Comparison of ENCODE assay signal across 15 mouse cellular contexts in genomic region chr5:37708124-37708523, GRCm38 (mm10). TPM values are rescaled to one million over a fixed set of nuclear protein-coding genes. Genes with fewer than 3 reads are reported as not detected.
A peak's percentile ranks its signal among the peaks of the same experiment; 100 is the strongest.
DNase-seq lines count a peak whose midpoint lies in the region; TF ChIP-seq lines count a peak whose summit lies in the region.
"Had no signal": no experiment of that assay in that cellular context is flagged by ENCODE, and none has a peak within 500 bp of the region (broad histone marks: within the 10 kb centered on the region; RNA-seq: fewer than 3 reads in every experiment).

No protein-coding gene starts in this region.

- peak; percentile 22 for DNase-seq in kidney, adult 9 months
- DNase-seq in kidney, postnatal 14 days: no peak
- no peak for DNase-seq in testis, postnatal 10 days (ENCODE audit: low spot score)
- peak; percentile 2 for DNase-seq in NIH3T3 (ENCODE audit: low read depth)
- DNase-seq in adrenal gland, adult 18-20 months (ENCODE audit: low spot score in 2 of 2): no peak
- no peak for DNase-seq in spleen, postnatal 10 days (ENCODE audit: low spot score in 2 of 2)
- DNase-seq: adrenal gland, postnatal 14 days; cerebellum, postnatal 36 days; gastrocnemius, postnatal 14 days; lung, adult 2 months had no signal

- peak; percentile 31; the same call in 1 of the 2 replicates for TF ChIP-seq CTCF in testis, adult 2 months (IDR thresholded peaks at IDR 0.05; ENCODE audit: control insufficient read depth, insufficient read depth, insufficient replicate concordance, low read depth, low read length)

- no peaks in the 10 kb centered on the region for H3K27me3 ChIP-seq in testis, adult 2 months (ENCODE audit: control insufficient read depth, insufficient read depth, low read length)
- H3K27me3 ChIP-seq: embryonic facial prominence, embryonic 15.5 days; forebrain, embryonic 15.5 days had no signal

- no peak overlapping the region for H3K4me3 ChIP-seq in testis, adult 2 months (ENCODE audit: control insufficient read depth, low read depth, low read length)
- H3K4me3 ChIP-seq: embryonic facial prominence, embryonic 15.5 days; forebrain, embryonic 15.5 days had no signal

- no peak overlapping the region for H3K27ac ChIP-seq in testis, adult 2 months (ENCODE audit: control insufficient read depth, insufficient read depth, low read depth, low read length)
- H3K27ac ChIP-seq: embryonic facial prominence, embryonic 15.5 days; forebrain, embryonic 15.5 days had no signal

- TF ChIP-seq POLR2A in testis, adult 2 months (IDR thresholded peaks at IDR 0.05; ENCODE audit: control insufficient read depth, low read depth, low read length): no peak

- H3K4me1 ChIP-seq in testis, adult 2 months (ENCODE audit: control insufficient read depth, insufficient read depth, low read length): no peaks in the 10 kb centered on the region
- H3K4me1 ChIP-seq: embryonic facial prominence, embryonic 15.5 days; forebrain, embryonic 15.5 days had no signal

- no peaks in the 10 kb centered on the region for H3K36me3 ChIP-seq in testis, adult 2 months (ENCODE audit: control insufficient read depth, insufficient read depth, low read length)
- H3K36me3 ChIP-seq: embryonic facial prominence, embryonic 15.5 days; forebrain, embryonic 15.5 days had no signal

RNA-seq across cellular contexts. Expression of gene Stk32b, which starts 8.8 kb away (rescaled TPM):
- polyA plus RNA-seq in testis, adult 2 months (2012; rRNA removed): 2.9 and 3.2 TPM in 2 replicates
- under 1 TPM; 0.64 to 0.66 TPM for total RNA-seq in adrenal gland, adult 18-20 months (2021)
- total RNA-seq: megakaryocyte-erythroid progenitor cell, adult 5-6 weeks had no signal

RNA-seq across cellular contexts. Expression of gene Cytl1, which starts 27.2 kb away (rescaled TPM):
- polyA plus RNA-seq in testis, adult 2 months (2012; rRNA removed): 19.5 and 21.6 TPM in 2 replicates
- total RNA-seq in adrenal gland, adult 18-20 months (2021): 1 to 10 TPM; 2.1 to 4.8 TPM
- total RNA-seq: megakaryocyte-erythroid progenitor cell, adult 5-6 weeks had no signal
- polyA plus RNA-seq: forebrain, embryonic 15.5 days; stomach, embryonic 14.5 days had no signal

Comparison
In these comparisons a context has a peak if more than half of its experiments do, and no peak if none do; other contexts are left out.
1. DNase-seq: peak in kidney, adult 9 months (single experiment) and NIH3T3 (single experiment); none in kidney, postnatal 14 days (single experiment), testis, postnatal 10 days (single experiment), adrenal gland, adult 18-20 months (0 of 2) and spleen, postnatal 10 days (0 of 2).